Mouse (Mus musculus) bone marrow macrophage, adult 2 months (primary cell): ENCODE data around the gene Gal3st2b. TPM values are rescaled to one million over a fixed set of nuclear protein-coding genes. Genes with fewer than 3 reads are reported as not detected.
"Not testable (repeated sequence)": the region's sequence is repeated elsewhere in the genome, so short reads cannot be mapped to it uniquely, and the experiment has no call there.

Experiments used
- H3K27ac ChIP-seq: 2 replicates; pipeline ENCODE4 v1.5.1; 2012; ENCODE audit warnings: low read depth, low read length; ENCODE audit not compliant: insufficient read depth
- H3K4me1 ChIP-seq: 2 replicates; pipeline ENCODE4 v1.6.1; 2012; ENCODE audit warnings: low read length; ENCODE audit not compliant: control insufficient read depth, insufficient read depth
- H3K4me3 ChIP-seq: 2 replicates; pipeline ENCODE4 v1.5.1; 2012; ENCODE audit warnings: mild to moderate bottlenecking, low read length, moderate library complexity; ENCODE audit not compliant: insufficient read depth
- CTCF ChIP-seq: IDR thresholded peaks from 2 replicates; pipeline ENCODE4 v1.5.1; 2012; ENCODE audit warnings: low read depth, mild to moderate bottlenecking, low read length, moderate library complexity
- POLR2A ChIP-seq: IDR thresholded peaks from 2 replicates; pipeline ENCODE4 v1.6.1; 2012; ENCODE audit warnings: mild to moderate bottlenecking, low read depth, low read length, borderline replicate concordance
- polyA plus RNA-seq: library from polyadenylated mRNA; stranded (reverse); fragments of >200 nt; gene quantifications from 2 replicates; pipeline ENCODE4 v1.2.4, GENCODE M21; 2012; ENCODE audit not compliant: missing spikeins, insufficient read depth, insufficient read length

Gal3st2b gene
- polyA plus RNA-seq, 1 experiment = not detected

- not testable (repeated sequence) for H3K27ac ChIP-seq, H3K4me3 ChIP-seq, H3K4me1 ChIP-seq
Observed at GRCm38 (mm10) chr1:93938415-93938814, 20.3 kb downstream of the Gal3st2b start.

- H3K4me1 ChIP-seq, H3K27ac ChIP-seq, H3K4me3 ChIP-seq: not testable (repeated sequence)
Observed at GRCm38 (mm10) chr1:93949087-93949486, 31.0 kb downstream of the Gal3st2b start.

- H3K4me3 ChIP-seq, H3K4me1 ChIP-seq, H3K27ac ChIP-seq: not testable (repeated sequence)
Observed at GRCm38 (mm10) chr1:93966489-93966888, 48.4 kb downstream of the Gal3st2b start.

- not testable (repeated sequence) for H3K4me3 ChIP-seq, H3K27ac ChIP-seq, H3K4me1 ChIP-seq
Observed at GRCm38 (mm10) chr1:93970380-93970779, 52.3 kb downstream of the Gal3st2b start.

- H3K4me3 ChIP-seq, H3K4me1 ChIP-seq, H3K27ac ChIP-seq: not testable (repeated sequence)
Observed at GRCm38 (mm10) chr1:93970797-93971196, 52.7 kb downstream of the Gal3st2b start.

- not testable (repeated sequence) for H3K4me1 ChIP-seq, H3K27ac ChIP-seq, H3K4me3 ChIP-seq
Observed at GRCm38 (mm10) chr1:93975764-93976163, 57.7 kb downstream of the Gal3st2b start.

- not testable (repeated sequence) for H3K4me1 ChIP-seq, H3K27ac ChIP-seq, H3K4me3 ChIP-seq
Observed at GRCm38 (mm10) chr1:93978287-93978686, 60.2 kb downstream of the Gal3st2b start.

- H3K4me3 ChIP-seq, H3K4me1 ChIP-seq, H3K27ac ChIP-seq: not testable (repeated sequence)
Observed at GRCm38 (mm10) chr1:93980932-93981331, 62.8 kb downstream of the Gal3st2b start.

GRCm38 (mm10) chr1:93986167-93986566 lies 68.1 kb downstream of the Gal3st2b start:
- Histone ChIP-seq H3K4me3 (no peak overlapping the region), H3K27ac (no peak overlapping the region), H3K4me1 (no peaks in the 10 kb centered on the region)
- no peak for TF ChIP-seq CTCF
- no peak for TF ChIP-seq POLR2A

GRCm38 (mm10) chr1:93988786-93989185 lies 70.7 kb downstream of the Gal3st2b start:
- H3K27ac ChIP-seq = no peak overlapping the region
- no peaks in the 10 kb centered on the region for H3K4me1 ChIP-seq
- TF ChIP-seq CTCF (no peak), POLR2A (no peak)
- H3K4me3 ChIP-seq = no peak overlapping the region

- not testable (repeated sequence) for H3K4me3 ChIP-seq, H3K27ac ChIP-seq, H3K4me1 ChIP-seq
Observed at GRCm38 (mm10) chr1:93990209-93990608, 72.1 kb downstream of the Gal3st2b start, which contains the start of gene Gal3st2c. Gene Gal3st2c (plus strand): TSS chr1:93990509.

- not testable (repeated sequence) for H3K27ac ChIP-seq, H3K4me1 ChIP-seq, H3K4me3 ChIP-seq
Observed at GRCm38 (mm10) chr1:93991068-93991467, 73.0 kb downstream of the Gal3st2b start.

GRCm38 (mm10) chr1:93991491-93991890 lies 73.4 kb downstream of the Gal3st2b start:
- not testable (repeated sequence) for H3K27ac ChIP-seq, H3K4me3 ChIP-seq, H3K4me1 ChIP-seq

Other genes starting within 250 kb of the Gal3st2b start
- gene Bok, start 232.7 kb upstream of the Gal3st2b start, polyA plus RNA-seq = 0.63 TPM in 1 of 2 replicates, not detected in the other
- gene Atg4b, start 166.8 kb upstream of the Gal3st2b start, polyA plus RNA-seq = 43.8 and 51.6 TPM in 2 replicates
- 22.1 and 22.2 TPM in 2 replicates for gene Thap4, start 163.4 kb upstream of the Gal3st2b start, polyA plus RNA-seq
- 36.8 and 46.8 TPM in 2 replicates for gene Dtymk, start 116.4 kb upstream of the Gal3st2b start, polyA plus RNA-seq
- gene Ing5, start 114.3 kb upstream of the Gal3st2b start, polyA plus RNA-seq = 10.7 and 12.4 TPM in 2 replicates
- 16.2 and 20.8 TPM in 2 replicates for gene D2hgdh, start 93.4 kb upstream of the Gal3st2b start, polyA plus RNA-seq
- gene Gal3st2, start 57.0 kb upstream of the Gal3st2b start, polyA plus RNA-seq = not detected in 2 replicates
- 0.08 and 0.13 TPM in 2 replicates for gene Gal3st2c, start 72.2 kb downstream of the Gal3st2b start, polyA plus RNA-seq
- gene Neu4, start 102.1 kb downstream of the Gal3st2b start, polyA plus RNA-seq = not detected in 2 replicates
- gene Pdcd1, start 134.2 kb downstream of the Gal3st2b start, polyA plus RNA-seq = not detected in 2 replicates